Mouse (Mus musculus) cerebellum, postnatal 25 days (tissue): ENCODE results near the gene Sel1l.

Experiments
- DNase-seq, 2 experiments: peaks; one replicate each; pipeline ENCODE4 v3.0.0; 2021; ENCODE audit warnings: mixed read lengths in 2 of 2

The Sel1l gene

DNA sequence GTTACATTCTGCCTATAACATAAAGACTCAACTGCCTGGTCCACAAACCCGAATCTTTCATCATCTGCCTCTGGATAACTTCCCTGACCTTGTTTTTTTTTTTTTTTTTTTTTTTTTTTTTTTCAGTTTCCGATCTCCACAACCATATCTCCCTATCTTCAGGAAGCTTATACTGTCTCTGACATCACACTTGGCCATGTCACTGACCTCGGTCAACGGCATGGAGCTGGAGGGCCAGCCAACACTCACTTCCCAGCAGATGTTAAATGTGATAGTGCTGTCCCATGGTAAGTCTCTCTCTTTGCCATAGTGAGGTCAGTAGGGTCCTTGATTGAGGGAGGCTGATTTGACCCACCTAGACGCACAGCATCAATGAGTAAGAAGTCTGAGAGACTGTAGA lies 72.6 kb downstream of the Sel1l start:
- no peak for DNase-seq

DNA sequence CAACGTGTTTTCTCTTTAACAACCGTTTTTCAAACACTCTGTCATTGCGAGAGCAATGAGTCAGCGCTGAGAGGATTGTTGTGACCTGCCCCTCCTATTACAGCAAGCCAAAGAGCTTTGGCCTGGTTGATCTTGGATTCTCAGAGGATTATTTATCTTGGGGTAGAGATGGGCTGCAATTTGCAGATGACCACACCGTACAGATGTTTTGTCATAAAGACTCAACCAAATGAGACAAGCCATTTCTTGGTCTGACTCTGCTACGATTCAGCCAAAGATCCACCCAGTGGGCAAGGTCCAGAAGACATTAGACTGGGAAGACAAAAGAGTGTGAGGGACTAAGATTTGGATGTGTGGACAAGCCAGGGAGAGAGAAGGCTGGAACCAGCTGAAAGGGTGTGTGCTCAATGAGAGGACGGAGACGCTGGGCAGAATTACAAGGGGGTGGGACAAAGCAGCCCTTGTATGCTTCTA lies 74.1 kb downstream of the Sel1l start:
- DNase-seq, result no peak

DNA sequence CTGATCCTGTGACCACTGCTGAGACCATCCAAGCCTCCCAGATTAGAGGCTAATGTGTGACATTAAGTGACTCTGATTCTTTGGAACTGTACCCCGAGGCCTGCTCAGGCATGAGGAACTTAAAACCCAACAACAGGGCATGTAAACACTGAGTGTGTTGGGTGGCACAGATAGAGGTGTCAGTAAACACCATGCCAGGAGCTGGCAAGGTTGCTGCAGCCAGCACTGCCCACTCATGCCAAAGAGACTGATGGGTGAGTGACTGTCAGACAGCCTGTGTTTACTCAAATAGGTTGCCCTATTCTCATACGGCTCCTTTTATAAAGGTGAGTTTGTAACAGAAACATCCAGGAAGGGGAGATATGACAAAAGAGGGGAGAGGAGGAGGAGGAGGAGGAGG lies 80.1 kb downstream of the Sel1l start:
- DNase-seq, result no peak

DNA sequence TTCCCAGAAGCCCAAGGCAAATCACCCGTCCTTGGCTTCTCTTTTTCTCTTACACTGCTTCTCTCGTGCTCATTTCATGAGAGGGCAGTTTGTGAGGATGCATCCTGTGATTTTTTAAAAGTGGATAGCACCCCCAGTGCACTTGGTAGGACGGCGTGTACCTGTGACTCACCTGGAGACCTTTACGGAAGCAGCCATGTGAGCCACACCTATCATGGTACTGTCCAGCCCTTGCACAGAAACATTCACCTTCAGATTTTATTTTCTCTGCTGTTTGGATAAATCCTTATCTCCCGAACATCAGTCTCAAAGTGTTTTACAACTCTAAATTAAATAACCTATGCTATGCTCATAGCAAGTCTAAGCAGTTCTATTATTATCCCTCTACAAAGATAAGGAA lies 80.8 kb downstream of the Sel1l start:
- DNase-seq, result no peak

DNA sequence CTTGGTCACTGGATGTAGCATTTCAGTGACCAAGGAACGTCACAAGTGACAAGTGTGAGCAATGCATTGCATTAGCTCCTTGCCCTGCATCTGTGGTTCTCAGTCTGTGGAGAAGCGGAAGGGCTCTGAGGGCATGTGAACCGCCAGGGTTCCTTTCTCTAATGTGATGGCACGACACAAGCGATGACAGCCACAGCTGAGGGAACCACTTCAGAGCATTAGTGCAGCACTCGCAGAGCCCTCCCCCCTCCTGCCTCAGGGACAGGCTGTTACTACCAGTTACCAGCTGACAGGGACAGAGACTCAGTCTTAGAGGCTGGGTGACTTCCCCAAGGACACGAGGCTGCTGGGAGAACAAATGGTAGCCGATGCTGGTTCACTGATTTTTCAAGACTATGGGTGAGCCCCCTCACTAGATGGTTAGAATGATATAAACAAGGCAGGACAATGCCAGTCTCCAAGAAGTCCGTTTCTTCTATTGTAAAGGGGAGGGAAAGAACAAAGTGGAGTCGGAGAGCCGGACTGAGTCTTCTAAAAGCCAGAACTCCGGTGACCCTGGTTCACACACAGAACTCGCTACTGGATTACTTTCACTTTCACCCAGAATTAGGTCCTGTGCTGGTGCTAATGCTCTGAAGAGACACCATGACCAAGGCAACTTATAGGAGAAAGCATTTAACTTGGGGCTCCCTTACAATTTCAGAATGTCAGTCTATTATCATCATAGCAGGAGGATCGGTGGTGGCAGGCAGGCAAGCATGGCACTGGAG lies 82.4 kb downstream of the Sel1l start:
- peak in 1 of 2 experiments; percentile 51 for DNase-seq

DNA sequence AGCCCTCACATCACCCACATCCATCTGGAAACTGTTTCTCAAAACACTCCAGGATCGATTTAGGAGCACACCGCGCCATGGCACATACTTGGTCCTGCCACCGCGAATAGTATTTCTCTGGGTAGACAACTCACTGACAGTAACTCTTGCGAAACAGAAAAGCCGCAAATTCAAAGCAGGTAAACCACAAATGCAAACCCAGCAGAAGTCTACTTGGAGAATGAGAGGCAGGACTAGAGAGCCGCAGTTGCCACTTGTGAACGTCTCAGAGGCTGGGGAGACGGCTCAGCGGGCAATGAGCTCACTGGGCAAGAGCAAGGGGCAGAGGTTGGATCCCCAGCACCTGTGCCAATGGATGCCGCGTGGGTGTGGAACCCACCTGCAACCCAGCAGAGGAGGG lies 83.5 kb downstream of the Sel1l start:
- no peak for DNase-seq

GRCm38 (mm10) chr12:91765054-91765453 lies 83.9 kb downstream of the Sel1l start:
- no peak for DNase-seq

DNA sequence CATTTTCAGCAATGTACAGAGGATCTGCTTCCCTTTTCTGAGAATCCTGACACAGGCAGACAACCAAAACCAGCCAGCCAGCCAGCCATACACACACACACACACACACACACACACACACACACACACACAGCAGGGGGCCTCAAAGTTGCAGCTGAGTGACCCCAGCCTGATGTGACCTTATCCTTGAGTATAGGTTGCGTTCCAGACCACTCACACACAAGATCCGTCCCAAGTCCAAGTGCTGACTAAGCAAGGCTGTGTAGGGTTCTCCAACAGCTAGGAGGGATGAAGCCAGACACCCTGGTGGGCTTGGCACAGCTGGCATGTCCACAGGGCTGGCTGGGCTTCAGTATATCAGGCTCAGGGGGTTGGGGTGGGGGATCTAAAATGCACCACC lies 84.5 kb downstream of the Sel1l start:
- peak in 1 of 2 experiments; percentile 9 for DNase-seq

DNA sequence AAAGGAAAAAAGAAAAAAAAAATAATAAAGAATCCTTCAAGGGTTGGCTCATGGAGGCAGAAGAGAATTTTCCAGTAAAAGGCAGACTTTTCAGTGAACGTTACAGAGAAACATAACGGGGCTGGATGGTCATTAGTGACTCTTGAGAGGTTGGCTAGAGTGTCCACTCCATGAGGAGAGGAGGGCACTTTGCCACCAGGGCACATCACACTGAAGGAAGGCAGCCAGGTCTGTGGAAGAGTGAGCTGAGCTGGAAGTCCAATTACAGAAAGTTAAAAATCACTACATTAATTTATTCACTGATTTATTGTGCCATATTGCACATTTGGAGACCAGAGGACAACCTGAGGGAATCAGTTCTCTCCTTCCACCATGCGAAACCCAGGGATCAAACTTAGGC lies 89.1 kb downstream of the Sel1l start:
- DNase-seq, result peak in 1 of 2 experiments; percentile 20

DNA sequence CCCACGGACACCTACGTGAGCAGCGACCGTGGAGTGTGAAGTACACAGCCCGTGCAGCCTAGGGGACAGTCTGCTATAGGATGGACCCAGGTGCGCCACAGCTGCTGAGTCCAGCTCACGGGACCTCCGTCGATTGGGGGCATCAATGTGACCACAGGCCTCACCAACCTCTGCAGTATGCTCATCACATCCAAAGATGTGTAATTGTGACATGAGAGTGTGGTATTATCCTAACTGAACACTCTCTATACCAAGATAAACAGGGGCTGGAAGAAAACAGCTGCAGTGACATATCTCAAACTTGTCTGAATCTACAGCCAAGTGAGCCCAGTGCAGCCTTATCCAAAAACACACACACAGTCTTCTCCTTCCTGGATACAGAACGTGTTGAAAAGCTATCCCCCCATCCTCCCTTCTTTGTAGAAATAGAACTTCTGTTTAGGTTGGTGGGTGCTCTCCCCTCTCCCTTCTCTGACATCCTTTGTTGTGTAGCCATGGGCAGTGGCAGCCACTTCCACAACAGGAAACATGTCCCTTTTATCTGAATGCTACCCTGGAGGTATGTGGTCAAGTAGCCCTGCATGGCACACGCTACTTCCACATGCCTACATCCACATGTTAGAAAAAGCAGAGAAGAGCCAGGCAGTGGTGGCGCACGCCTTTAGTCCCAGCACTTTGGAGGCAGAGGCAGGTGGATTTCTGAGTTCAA lies 90.9 kb downstream of the Sel1l start:
- no peak for DNase-seq

- no peak for DNase-seq
Observed at GRCm38 (mm10) chr12:91756562-91757166, 92.3 kb downstream of the Sel1l start.
